Mouse (Mus musculus) midbrain, embryonic 15.5 days (tissue): ENCODE results near the gene Hdhd3. TPM values are rescaled to one million over a fixed set of nuclear protein-coding genes. Genes with fewer than 3 reads are reported as not detected.
A peak's percentile ranks its signal among the peaks of the same experiment; 100 is the strongest.

Source experiments
- ATAC-seq: fragments of 200-750 bp; cut with Nextera tagmentation; replicated peaks from 2 replicates; pipeline ENCODE4 v1.8.0; 2017; ENCODE audit warnings: moderate TSS enrichment
- H3K27ac ChIP-seq: fragments of 300-500 bp; sonication (generic); 2 replicates; pipeline ENCODE4 v1.5.1; 2015; ENCODE audit warnings: mild to moderate bottlenecking, inconsistent platforms
- H3K27me3 ChIP-seq: fragments of 300-500 bp; sonication (generic); replicated peaks from 2 replicates; pipeline ENCODE4 v1.6.1; 2015; ENCODE audit warnings: inconsistent platforms
- H3K36me3 ChIP-seq: fragments of 300-500 bp; sonication (generic); replicated peaks from 2 replicates; pipeline ENCODE4 v1.6.1; 2015; ENCODE audit warnings: inconsistent platforms
- H3K4me1 ChIP-seq: fragments of 300-500 bp; sonication (generic); 2 replicates; pipeline ENCODE4 v1.6.1; 2015; ENCODE audit warnings: inconsistent platforms
- H3K4me2 ChIP-seq: fragments of 300-500 bp; sonication (generic); 2 replicates; pipeline ENCODE4 v1.6.1; 2015; ENCODE audit warnings: inconsistent platforms, mild to moderate bottlenecking, moderate library complexity
- H3K4me3 ChIP-seq: fragments of 300-500 bp; sonication (generic); 2 replicates; pipeline ENCODE4 v1.5.1; 2015; ENCODE audit warnings: mild to moderate bottlenecking, inconsistent platforms
- H3K9ac ChIP-seq: fragments of 300-500 bp; sonication (generic); 2 replicates; pipeline ENCODE4 v1.6.1; 2015; ENCODE audit warnings: mild to moderate bottlenecking, inconsistent platforms
- H3K9me3 ChIP-seq: fragments of 300-500 bp; sonication (generic); 2 replicates; pipeline ENCODE4 v1.6.1; 2016; ENCODE audit warnings: inconsistent platforms
- WGBS: fragments of 180-500 bp; shearing (Covaris S2); methylation state at CpG from one replicate; pipeline ENCODE4 v1.1.7; 2015; ENCODE audit warnings: mixed read lengths; 5-methylcytosine and 5-hydroxymethylcytosine counted together
- polyA plus RNA-seq: library from polyadenylated mRNA; unstranded; fragments of >200 nt; fragmentation: Nextera tagmentation; extraction: Ambion mirVana; gene quantifications from 2 replicates; pipeline ENCODE4 v1.2.1, GENCODE M21; 2015

Hdhd3 gene
- polyA plus RNA-seq: 12.7 and 14.5 TPM in 2 replicates

DNA sequence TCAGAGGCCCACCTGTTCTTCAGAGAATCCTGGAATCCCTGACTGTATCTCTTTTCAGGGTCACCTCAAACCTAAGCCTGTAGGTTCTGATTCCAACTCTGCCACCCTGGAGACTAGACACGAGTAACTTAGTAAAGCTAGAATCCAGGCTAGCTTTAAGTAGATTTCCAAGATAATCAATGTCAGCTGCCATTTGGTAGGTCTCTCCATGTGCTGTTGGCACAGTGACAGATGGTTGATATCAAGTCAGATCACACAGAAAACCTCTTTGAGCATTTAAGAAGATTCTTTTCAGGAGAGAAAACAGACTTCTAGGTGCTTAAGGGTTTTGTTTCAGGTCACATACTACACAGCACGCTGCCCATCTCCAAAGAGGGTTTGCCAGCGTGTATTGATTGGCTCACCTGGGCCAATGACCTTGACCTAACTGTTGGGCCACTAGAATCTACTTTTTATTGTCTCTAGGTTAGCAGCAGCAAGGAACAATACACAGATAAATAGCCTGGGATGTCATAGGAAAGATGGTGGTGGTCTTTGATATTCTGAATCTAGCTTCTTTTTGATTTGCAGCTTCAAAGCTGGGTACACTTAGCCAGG is at the start of gene Hdhd3:
Gene Hdhd3, minus strand, starts transcription at position 94 of the 597 bp plus-strand sequence.
- H3K9me3 ChIP-seq: no peaks in the 10 kb centered on the region
- 80% methylated on average over 3 of the region's 3 CpGs for WGBS

DNA sequence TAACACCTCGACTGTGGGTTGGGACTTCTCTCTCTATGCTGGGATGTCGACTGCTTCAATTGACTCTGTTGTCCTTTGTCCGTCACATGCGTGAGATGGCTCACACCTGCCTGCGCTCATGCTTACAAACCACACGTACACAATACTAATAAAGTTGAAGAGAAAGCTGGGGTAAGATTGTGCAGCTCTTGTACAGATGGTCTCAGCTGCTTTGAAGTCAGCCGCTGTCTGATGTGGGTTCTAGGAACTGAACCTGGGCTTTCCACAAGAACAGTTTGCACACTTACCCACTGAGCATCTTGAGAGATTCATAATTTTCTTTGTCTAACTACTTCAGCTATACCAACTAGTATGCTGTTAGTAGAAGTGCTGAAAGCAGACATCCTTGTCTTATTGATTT is 48.7 kb upstream of the Hdhd3 start:
- Histone ChIP-seq H3K4me3 (no peak overlapping the region), H3K27me3 (no peaks in the 10 kb centered on the region), H3K9me3 (no peaks in the 10 kb centered on the region), H3K4me1 (no peaks in the 10 kb centered on the region), H3K4me2 (no peak overlapping the region), H3K27ac (no peak overlapping the region), H3K36me3 (no peaks in the 10 kb centered on the region), H3K9ac (no peak overlapping the region)
- WGBS: 87% methylated on average over 7 of the region's 7 CpGs
- ATAC-seq: no peak

More for the DNA sequence above, at the start of gene Hdhd3:
- Histone ChIP-seq H3K9ac (peak within 1 kb of the TSS; percentile 81), H3K4me1 (peaks cover 10% of the 10 kb centered on the region), H3K27ac (peak within 1 kb of the TSS; percentile 69), H3K4me2 (peak within 1 kb of the TSS; percentile 85), H3K4me3 (peak within 1 kb of the TSS; percentile 72), H3K27me3 (no peaks in the 10 kb centered on the region), H3K36me3 (peaks cover 15% of the 10 kb centered on the region; the same call in 1 of the 2 replicates)
- no peak for ATAC-seq

DNA sequence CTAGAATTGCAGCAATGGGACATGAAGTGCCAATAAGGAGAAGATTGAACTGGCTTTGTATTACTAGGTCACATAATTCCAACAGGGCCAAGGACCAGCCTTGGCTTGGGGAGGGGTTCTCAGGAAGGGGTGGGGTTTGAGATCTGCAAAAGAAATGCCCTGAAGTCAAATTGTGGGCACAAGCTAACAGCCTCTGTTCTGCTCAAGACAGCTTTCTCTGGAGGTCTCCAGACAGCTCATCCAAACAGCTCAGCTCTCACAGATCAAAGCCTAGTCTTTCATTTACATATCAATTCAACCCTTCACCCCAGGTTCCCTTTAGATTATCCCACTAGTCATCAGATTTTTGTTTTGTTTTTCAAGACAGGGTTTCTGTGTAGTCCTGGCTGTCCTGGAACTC is 41.5 kb upstream of the Hdhd3 start:
- H3K4me1 ChIP-seq: no peaks in the 10 kb centered on the region
- no peaks in the 10 kb centered on the region for H3K36me3 ChIP-seq
- no peak for ATAC-seq
- H3K27ac ChIP-seq: no peak overlapping the region
- no peak overlapping the region for H3K4me3 ChIP-seq
- H3K9ac ChIP-seq: no peak overlapping the region
- H3K4me2 ChIP-seq: no peak overlapping the region
- no peaks in the 10 kb centered on the region for H3K9me3 ChIP-seq
- no peaks in the 10 kb centered on the region for H3K27me3 ChIP-seq

DNA sequence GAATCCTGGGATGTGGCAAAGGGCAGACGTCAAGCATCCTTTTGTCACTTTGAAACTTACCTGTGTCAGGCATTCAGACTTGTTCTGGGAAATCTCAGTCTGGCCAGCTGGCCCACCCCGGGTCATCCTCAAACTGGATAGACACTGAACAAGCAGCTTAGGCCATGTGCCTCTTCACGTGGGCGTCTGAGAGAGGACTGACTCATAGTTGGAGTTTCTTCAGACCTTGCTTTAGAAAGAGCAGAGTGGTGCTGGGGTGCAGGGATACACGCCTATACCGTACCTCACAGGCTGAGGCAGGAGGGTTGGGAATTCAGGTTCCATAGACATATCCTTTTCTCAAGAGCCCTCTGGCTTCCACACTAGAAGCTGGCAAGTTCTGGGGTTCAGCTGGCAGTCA is 40.5 kb upstream of the Hdhd3 start:
- ATAC-seq: no peak
- WGBS: 92% methylated on average over 6 of the region's 6 CpGs
- H3K4me1 ChIP-seq: no peaks in the 10 kb centered on the region

DNA sequence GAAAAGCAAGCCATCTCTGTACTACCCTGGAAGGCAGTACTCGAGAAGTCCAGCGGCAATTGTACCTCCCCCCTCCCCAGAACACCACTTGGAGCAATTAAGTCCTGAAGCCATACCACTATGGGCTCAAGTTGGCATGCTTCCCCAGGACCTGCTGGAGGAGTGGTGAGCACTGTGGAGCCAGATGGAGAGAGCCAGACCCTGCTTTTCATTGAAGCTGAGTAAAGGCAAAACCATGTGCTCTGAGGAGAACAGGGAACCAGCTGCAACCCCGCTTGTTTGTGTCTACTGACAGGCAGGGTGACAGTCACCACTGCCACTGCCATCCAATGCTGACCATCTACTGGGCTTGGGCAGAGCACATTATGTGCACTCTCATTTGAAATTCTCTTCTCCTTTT is 38.5 kb upstream of the Hdhd3 start:
- H3K4me2 ChIP-seq: no peak overlapping the region
- WGBS: 87% methylated on average over 3 of the region's 3 CpGs
- no peak for ATAC-seq
- no peaks in the 10 kb centered on the region for H3K9me3 ChIP-seq
- no peaks in the 10 kb centered on the region for H3K27me3 ChIP-seq
- no peaks in the 10 kb centered on the region for H3K4me1 ChIP-seq
- H3K36me3 ChIP-seq: no peaks in the 10 kb centered on the region
- no peak overlapping the region for H3K27ac ChIP-seq
- H3K9ac ChIP-seq: no peak overlapping the region
- no peak overlapping the region for H3K4me3 ChIP-seq

More for the DNA sequence above, 40.5 kb upstream of the Hdhd3 start:
- Histone ChIP-seq H3K36me3 (no peaks in the 10 kb centered on the region), H3K9me3 (no peaks in the 10 kb centered on the region), H3K27me3 (no peaks in the 10 kb centered on the region), H3K4me2 (no peak overlapping the region), H3K9ac (no peak overlapping the region), H3K4me3 (no peak overlapping the region), H3K27ac (no peak overlapping the region)

DNA sequence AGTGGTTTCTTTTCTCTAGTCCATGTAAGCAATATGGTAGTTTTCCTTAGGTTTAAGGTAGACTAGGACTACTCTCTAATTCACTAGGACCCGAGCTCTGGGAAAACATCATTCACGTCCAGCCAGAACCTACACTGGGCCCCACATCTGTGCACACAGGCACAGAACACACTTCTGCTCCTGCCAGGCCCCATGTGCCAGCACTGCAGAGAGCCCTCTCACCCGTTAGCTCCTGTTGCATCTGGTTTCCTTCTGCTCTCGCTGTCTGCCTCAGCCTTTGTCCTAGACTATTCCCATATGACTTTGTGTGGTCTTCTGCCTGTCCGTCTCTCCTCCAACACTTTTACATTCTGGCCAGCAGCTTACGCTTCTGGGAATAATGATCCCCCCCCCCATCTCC is 30.5 kb upstream of the Hdhd3 start:
- no peaks in the 10 kb centered on the region for H3K9me3 ChIP-seq
- 77% methylated on average over 6 of the region's 6 CpGs for WGBS
- H3K4me1 ChIP-seq: no peaks in the 10 kb centered on the region
- no peak overlapping the region for H3K27ac ChIP-seq
- H3K36me3 ChIP-seq: no peaks in the 10 kb centered on the region
- no peak overlapping the region for H3K9ac ChIP-seq
- no peak overlapping the region for H3K4me3 ChIP-seq
- no peaks in the 10 kb centered on the region for H3K27me3 ChIP-seq
- ATAC-seq: no peak
- no peak overlapping the region for H3K4me2 ChIP-seq

DNA sequence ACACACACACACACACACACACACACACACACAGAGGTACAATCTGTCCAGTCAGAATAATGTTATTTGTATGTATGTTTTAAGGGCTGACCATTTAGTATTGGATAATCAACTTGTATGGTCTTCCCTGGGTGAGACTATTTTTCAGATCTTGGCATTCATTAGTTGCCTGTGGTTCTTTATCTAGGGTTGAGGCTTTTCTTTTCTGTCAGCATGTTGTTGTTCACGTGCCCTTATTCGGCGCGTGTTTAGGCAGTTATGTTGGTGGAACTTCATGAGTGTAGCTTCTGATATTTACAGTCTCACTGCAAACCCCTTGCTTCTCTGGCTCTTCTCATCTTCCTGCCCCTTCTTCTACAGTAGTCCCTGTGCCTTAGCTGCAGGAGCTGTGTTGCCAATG is 24.4 kb upstream of the Hdhd3 start:
- Histone ChIP-seq H3K27me3 (no peaks in the 10 kb centered on the region), H3K9me3 (no peaks in the 10 kb centered on the region), H3K4me2 (no peak overlapping the region), H3K4me3 (no peak overlapping the region), H3K9ac (no peak overlapping the region), H3K27ac (no peak overlapping the region), H3K4me1 (peaks cover 12% of the 10 kb centered on the region), H3K36me3 (no peaks in the 10 kb centered on the region)
- no peak for ATAC-seq
- 92% methylated on average over 4 of the region's 4 CpGs for WGBS

DNA sequence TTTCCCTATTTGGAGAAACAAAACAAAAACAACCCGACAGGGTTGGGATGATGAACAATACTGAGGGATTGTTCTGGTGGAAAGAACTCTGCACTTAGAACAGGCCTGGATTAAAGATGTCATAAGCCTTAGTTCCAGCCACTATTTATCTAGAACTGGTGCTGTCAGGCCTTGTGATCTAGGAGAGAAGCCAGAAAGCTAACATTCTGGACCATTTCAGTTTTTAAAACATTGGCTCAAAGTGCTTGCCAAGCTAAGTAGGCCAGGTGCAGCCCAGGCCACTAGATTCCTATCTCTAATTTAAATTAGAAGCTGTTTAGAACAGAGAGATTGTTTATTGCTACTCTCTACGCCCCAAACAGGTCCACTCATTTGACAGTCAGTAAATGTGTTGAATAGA is 23.0 kb upstream of the Hdhd3 start:
- WGBS: 67% methylated on average over 2 of the region's 2 CpGs
- Histone ChIP-seq H3K9ac (no peak overlapping the region), H3K4me2 (no peak overlapping the region), H3K9me3 (no peaks in the 10 kb centered on the region), H3K36me3 (no peaks in the 10 kb centered on the region), H3K27ac (no peak overlapping the region), H3K4me3 (no peak overlapping the region), H3K4me1 (peaks cover 12% of the 10 kb centered on the region), H3K27me3 (no peaks in the 10 kb centered on the region)
- ATAC-seq: no peak

DNA sequence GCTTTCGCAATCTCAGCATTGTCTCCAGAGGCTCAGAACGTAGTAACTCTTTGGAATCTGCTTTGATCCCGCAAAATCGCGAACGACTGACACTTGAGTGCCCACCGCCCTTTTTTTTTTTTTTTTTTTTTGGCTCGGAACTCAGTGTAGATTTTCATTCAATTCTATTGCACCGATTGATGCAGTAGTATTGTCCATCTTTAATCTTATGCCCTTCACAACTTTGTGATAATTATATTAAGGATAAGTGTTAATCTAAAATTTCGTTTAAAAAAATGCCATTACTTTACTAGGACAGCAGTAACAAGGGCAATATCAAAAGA is 22.2 kb upstream of the Hdhd3 start:
- Histone ChIP-seq H3K9me3 (no peaks in the 10 kb centered on the region), H3K27ac (peak overlapping the region; percentile 98; the same call in 1 of the 2 replicates), H3K4me1 (peaks cover 17% of the 10 kb centered on the region), H3K4me3 (peak overlapping the region; percentile 75), H3K9ac (peak overlapping the region; percentile 85; the same call in 1 of the 2 replicates), H3K36me3 (no peaks in the 10 kb centered on the region), H3K4me2 (peak overlapping the region; percentile 93), H3K27me3 (no peaks in the 10 kb centered on the region)
- no peak for ATAC-seq
- 0% methylated on average over 10 of the region's 10 CpGs for WGBS

DNA sequence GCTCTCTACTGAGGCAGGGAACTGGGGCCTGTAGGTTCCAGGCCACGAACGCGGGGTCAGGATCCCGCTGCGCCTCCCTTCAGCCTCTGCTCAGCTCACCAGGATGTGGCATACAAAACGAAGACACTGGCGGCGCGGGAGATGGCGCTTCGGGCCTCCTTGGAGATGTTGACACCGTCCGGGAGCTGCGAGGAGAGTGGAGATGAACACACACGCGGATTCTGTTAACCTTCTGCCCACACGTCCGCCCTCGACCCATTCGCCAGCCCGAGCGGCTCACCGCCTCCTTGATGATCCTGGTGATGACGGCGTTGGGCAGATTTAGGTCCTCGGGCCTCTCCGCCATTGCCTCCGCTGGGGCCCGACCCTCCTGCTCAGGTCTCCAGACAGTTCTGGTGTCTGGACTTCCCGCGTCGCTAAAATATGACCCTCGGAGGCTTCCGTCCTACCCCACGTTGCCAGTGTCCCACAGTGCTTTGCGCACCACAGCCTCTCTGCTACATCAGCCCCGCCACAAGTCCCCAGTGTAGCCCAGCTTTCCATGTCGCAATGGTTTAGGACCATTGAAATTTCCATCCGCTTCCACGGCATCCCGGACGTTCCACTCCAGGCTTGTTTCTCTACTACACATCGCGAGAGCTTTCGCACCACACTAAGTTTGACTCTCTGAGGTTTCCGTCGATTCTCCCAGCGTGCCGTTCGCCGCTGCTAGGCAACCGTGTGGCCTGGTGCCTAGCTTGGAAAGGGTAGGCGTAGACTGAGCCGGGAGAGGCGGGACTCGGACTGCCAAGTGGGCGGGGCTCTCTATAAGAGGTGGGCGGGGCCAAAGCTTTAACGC is 21.6 kb upstream of the Hdhd3 start, which contains the start of the genes Pole3 and 4933430I17Rik:
Gene Pole3, minus strand, starts transcription at position 418 of the 838 bp plus-strand sequence.
Gene 4933430I17Rik, plus strand, starts transcription at position 719 of the 838 bp plus-strand sequence.
- under 1% methylated on average over 59 of the region's 59 CpGs for WGBS
- H3K36me3 ChIP-seq: no peaks in the 10 kb centered on the region
- peaks cover 21% of the 10 kb centered on the region for H3K4me1 ChIP-seq
- H3K27me3 ChIP-seq: no peaks in the 10 kb centered on the region
- H3K27ac ChIP-seq: peak within 1 kb of the TSS; percentile 98
- H3K9me3 ChIP-seq: no peaks in the 10 kb centered on the region
- peak within 1 kb of the TSS; percentile 85 for H3K9ac ChIP-seq
- peak; percentile 99 for ATAC-seq
- peak within 1 kb of the TSS; percentile 93 for H3K4me2 ChIP-seq
- H3K4me3 ChIP-seq: peak within 1 kb of the TSS; percentile 75

DNA sequence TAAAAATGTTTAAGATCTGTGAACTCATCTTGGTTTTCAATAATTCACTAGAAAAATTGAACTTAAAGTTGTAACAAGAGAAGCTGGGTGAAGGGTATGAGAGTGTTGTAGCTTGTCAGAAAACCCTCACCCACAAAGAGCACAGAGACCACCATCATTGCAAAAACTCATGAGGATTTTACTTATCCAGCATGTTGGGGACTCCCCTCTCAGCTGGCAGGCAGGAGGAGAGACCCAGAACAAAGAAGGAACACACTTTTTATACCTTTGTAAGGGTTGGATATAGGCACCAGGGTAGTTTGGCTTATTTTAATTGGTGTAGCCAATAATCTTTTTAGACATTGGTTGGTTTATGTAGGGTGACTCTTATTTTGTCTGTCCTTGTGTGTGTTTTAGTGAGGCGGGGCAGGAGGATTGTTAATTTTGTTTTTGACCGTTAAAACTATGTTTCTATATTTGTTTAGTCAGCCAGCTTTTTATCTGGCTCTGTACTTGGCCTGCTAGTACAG is 17.7 kb upstream of the Hdhd3 start:
- no peak overlapping the region for H3K4me3 ChIP-seq
- H3K9me3 ChIP-seq: no peaks in the 10 kb centered on the region
- H3K27ac ChIP-seq: no peak overlapping the region
- no peaks in the 10 kb centered on the region for H3K27me3 ChIP-seq
- no peak for ATAC-seq
- H3K36me3 ChIP-seq: no peaks in the 10 kb centered on the region
- H3K9ac ChIP-seq: no peak overlapping the region
- peak overlapping the region; percentile 79 for H3K4me2 ChIP-seq
- H3K4me1 ChIP-seq: peaks cover 34% of the 10 kb centered on the region
- 93% methylated on average over 2 of the region's 2 CpGs for WGBS

DNA sequence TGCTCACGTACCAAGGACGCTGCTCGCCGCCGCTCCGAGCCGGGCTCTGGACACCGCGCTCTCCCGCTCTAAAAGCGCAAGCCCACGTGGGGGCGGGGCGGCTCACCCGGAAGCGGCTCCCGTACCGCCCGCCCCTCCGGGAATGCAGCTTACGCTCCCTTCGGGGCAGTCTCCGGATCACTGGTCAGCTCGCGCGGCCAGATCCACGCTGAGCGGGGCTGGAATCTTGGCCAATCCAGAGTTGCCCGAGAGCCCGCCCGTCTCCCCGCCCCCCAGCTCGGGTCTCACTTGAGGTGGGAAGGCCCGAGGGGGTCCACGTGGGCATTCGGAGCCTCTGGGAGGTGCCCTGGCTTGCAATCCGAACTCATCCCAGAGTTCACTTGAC is 16.6 kb upstream of the Hdhd3 start, which contains the start of gene Alad:
Gene Alad, minus strand, starts transcription at position 70 of the 385 bp plus-strand sequence.
- H3K4me3 ChIP-seq: peak within 1 kb of the TSS; percentile 82
- peak within 1 kb of the TSS; percentile 91 for H3K9ac ChIP-seq
- peak; percentile 88 for ATAC-seq
- no peaks in the 10 kb centered on the region for H3K27me3 ChIP-seq
- H3K4me1 ChIP-seq: peaks cover 34% of the 10 kb centered on the region
- no peaks in the 10 kb centered on the region for H3K36me3 ChIP-seq
- peak within 1 kb of the TSS; percentile 79 for H3K27ac ChIP-seq
- no peaks in the 10 kb centered on the region for H3K9me3 ChIP-seq
- WGBS: under 1% methylated on average over 37 of the region's 37 CpGs
- peak within 1 kb of the TSS; percentile 79 for H3K4me2 ChIP-seq
